Mouse (Mus musculus) E14TG2a.4 (cell line): ENCODE data around the gene Glb1l.

Experiments
- H3K27me3 ChIP-seq: 2 replicates; pipeline ENCODE4 v1.6.1; 2014; ENCODE audit warnings: low read length, control low read depth; ENCODE audit not compliant: insufficient read depth
- H3K36me3 ChIP-seq: 2 replicates; pipeline ENCODE4 v1.6.1; 2014; ENCODE audit warnings: low read length, control low read depth; ENCODE audit not compliant: insufficient read depth
- H3K4me1 ChIP-seq: replicated peaks from 2 replicates; pipeline ENCODE4 v1.6.1; 2014; ENCODE audit warnings: low read depth, low read length, control low read depth
- H3K4me3 ChIP-seq: replicated peaks from 2 replicates; pipeline ENCODE4 v1.5.1; 2014; ENCODE audit warnings: mild to moderate bottlenecking, low read length
- H3K9me3 ChIP-seq: 2 replicates; pipeline ENCODE4 v1.6.1; 2014; ENCODE audit warnings: low read length, control low read depth
- CTCF ChIP-seq: conservative IDR thresholded peaks from 2 replicates; pipeline ENCODE4 v1.5.1; 2014; ENCODE audit warnings: low read length
- NANOG ChIP-seq: IDR thresholded peaks from 2 replicates; pipeline ENCODE4 v1.6.1; 2014; ENCODE audit warnings: borderline replicate concordance, low read length, mixed read lengths
- POU5F1 ChIP-seq: IDR thresholded peaks from 2 replicates; pipeline ENCODE4 v1.6.1; 2014; ENCODE audit warnings: low read length, borderline replicate concordance

The Glb1l gene

GRCm38 (mm10) chr1:75201236-75201635, 9.4 kb downstream of the Glb1l start:
- Histone ChIP-seq H3K27me3 (no peaks in the 10 kb centered on the region), H3K4me1 (peaks cover 21% of the 10 kb centered on the region), H3K36me3 (peaks cover 49% of the 10 kb centered on the region), H3K9me3 (no peaks in the 10 kb centered on the region), H3K4me3 (no peak overlapping the region)
- TF ChIP-seq CTCF, result no peak

- Histone ChIP-seq H3K4me3 (peak overlapping the region; percentile 90), H3K4me1 (peaks cover 20% of the 10 kb centered on the region), H3K36me3 (peaks cover 43% of the 10 kb centered on the region), H3K27me3 (no peaks in the 10 kb centered on the region), H3K9me3 (no peaks in the 10 kb centered on the region)
- TF ChIP-seq POU5F1, result no peak
- TF ChIP-seq NANOG, result no peak
- TF ChIP-seq CTCF, result no peak
Measured at GRCm38 (mm10) chr1:75192452-75192851, 18.2 kb downstream of the Glb1l start.

GRCm38 (mm10) chr1:75191622-75192402, 18.8 kb downstream of the Glb1l start, which contains the start of the genes Ankzf1 and Atg9a:
Gene Ankzf1, plus strand, starts transcription at chr1:75192151.
Gene Atg9a, minus strand, starts transcription at chr1:75192196.
- Histone ChIP-seq H3K4me3 (peak within 1 kb of the TSS; percentile 90), H3K27me3 (no peaks in the 10 kb centered on the region), H3K4me1 (peaks cover 21% of the 10 kb centered on the region), H3K9me3 (no peaks in the 10 kb centered on the region), H3K36me3 (peaks cover 38% of the 10 kb centered on the region)
- TF ChIP-seq CTCF (no peak), NANOG (no peak), POU5F1 (no peak)

- Histone ChIP-seq H3K36me3 (peaks cover 38% of the 10 kb centered on the region), H3K9me3 (no peaks in the 10 kb centered on the region), H3K4me1 (peaks cover 27% of the 10 kb centered on the region), H3K4me3 (peak overlapping the region; percentile 90), H3K27me3 (no peaks in the 10 kb centered on the region)
- TF ChIP-seq CTCF, result no peak
- no peak for TF ChIP-seq NANOG
- no peak for TF ChIP-seq POU5F1
Measured at GRCm38 (mm10) chr1:75191258-75191621, 19.4 kb downstream of the Glb1l start.

GRCm38 (mm10) chr1:75190577-75190976, 20.0 kb downstream of the Glb1l start:
- Histone ChIP-seq H3K27me3 (no peaks in the 10 kb centered on the region), H3K4me3 (peak overlapping the region; percentile 90), H3K36me3 (peaks cover 37% of the 10 kb centered on the region), H3K4me1 (peaks cover 34% of the 10 kb centered on the region), H3K9me3 (no peaks in the 10 kb centered on the region)
- TF ChIP-seq NANOG (no peak), POU5F1 (no peak), CTCF (no peak)

GRCm38 (mm10) chr1:75187914-75188483, 22.6 kb downstream of the Glb1l start:
- Histone ChIP-seq H3K27me3 (no peaks in the 10 kb centered on the region), H3K4me3 (no peak overlapping the region), H3K4me1 (peaks cover 40% of the 10 kb centered on the region), H3K9me3 (no peaks in the 10 kb centered on the region), H3K36me3 (peaks cover 38% of the 10 kb centered on the region)
- TF ChIP-seq POU5F1 (no peak), CTCF (no peak), NANOG (no peak)

GRCm38 (mm10) chr1:75187126-75187525, 23.5 kb downstream of the Glb1l start:
- H3K4me3 ChIP-seq, result no peak overlapping the region
- H3K4me1 ChIP-seq, result peaks cover 43% of the 10 kb centered on the region
- TF ChIP-seq NANOG (no peak), CTCF (no peak), POU5F1 (no peak)
- H3K36me3 ChIP-seq, result peaks cover 46% of the 10 kb centered on the region
- no peaks in the 10 kb centered on the region for H3K27me3 ChIP-seq
- no peaks in the 10 kb centered on the region for H3K9me3 ChIP-seq

GRCm38 (mm10) chr1:75185495-75185894, 25.1 kb downstream of the Glb1l start:
- peak overlapping the region; percentile 64 for H3K4me3 ChIP-seq
- peaks cover 48% of the 10 kb centered on the region for H3K4me1 ChIP-seq
- peaks cover 54% of the 10 kb centered on the region for H3K36me3 ChIP-seq
- no peak for TF ChIP-seq CTCF
- TF ChIP-seq NANOG, result no peak
- TF ChIP-seq POU5F1, result no peak
- no peaks in the 10 kb centered on the region for H3K27me3 ChIP-seq
- H3K9me3 ChIP-seq, result no peaks in the 10 kb centered on the region

GRCm38 (mm10) chr1:75182160-75182559, 28.5 kb downstream of the Glb1l start:
- no peaks in the 10 kb centered on the region for H3K27me3 ChIP-seq
- peaks cover 59% of the 10 kb centered on the region for H3K4me1 ChIP-seq
- H3K9me3 ChIP-seq, result no peaks in the 10 kb centered on the region
- no peak overlapping the region for H3K4me3 ChIP-seq
- peaks cover 64% of the 10 kb centered on the region for H3K36me3 ChIP-seq
- no peak for TF ChIP-seq POU5F1
- TF ChIP-seq NANOG, result no peak
- TF ChIP-seq CTCF, result peak; percentile 27; the same call in 1 of the 2 replicates
